Mouse (Mus musculus): Measurements from ENCODE around the gene Dcun1d3.

DNA sequence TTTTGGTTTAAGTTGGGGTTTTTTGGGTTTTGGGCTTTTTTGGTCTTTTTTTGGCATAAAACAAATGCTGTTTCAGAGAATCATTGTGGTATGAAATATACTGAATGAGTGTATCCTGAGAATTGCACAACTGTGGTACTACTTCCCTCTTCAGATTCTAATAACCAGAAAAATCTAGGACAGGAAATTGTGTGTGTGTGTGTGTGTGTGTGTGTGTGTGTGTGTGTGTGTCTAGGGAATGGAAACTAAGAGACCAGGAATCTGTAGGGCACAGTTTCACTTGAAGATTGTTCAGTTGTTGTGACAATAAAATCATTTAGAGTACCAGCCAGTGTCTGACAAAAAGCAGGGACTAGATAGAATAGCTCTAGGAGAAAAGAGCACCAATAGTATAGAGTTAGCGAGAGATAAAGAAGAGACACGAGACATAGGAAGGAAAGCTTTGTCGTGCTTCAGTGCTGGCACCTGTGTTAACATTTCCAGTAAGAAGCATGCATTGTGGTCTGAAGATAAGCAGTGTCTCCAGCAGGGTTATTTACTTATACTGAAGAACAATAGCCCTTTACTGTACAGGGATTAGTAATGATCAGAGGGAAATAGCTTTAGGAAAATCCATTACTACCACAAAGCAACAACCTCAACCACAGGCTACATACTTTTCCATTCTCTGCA, 3.4 kb upstream of the Dcun1d3 start:
- no peak for TF ChIP-seq RCOR1 (conservative IDR thresholded peaks at IDR 0.05; ENCODE audit: low read depth, low read length)
- no peak for TF ChIP-seq NRF1 (IDR thresholded peaks at IDR 0.05; ENCODE audit: low read depth, low read length)
- TF ChIP-seq CTCF (conservative IDR thresholded peaks at IDR 0.05 in 1 of 2, IDR thresholded peaks at IDR 0.05 in 1 of 2; ENCODE audit: low read depth in 2 of 2, low read length in 2 of 2), result no peak
- no peak for TF ChIP-seq CHD2 (IDR thresholded peaks at IDR 0.05; ENCODE audit: low read length)
- TF ChIP-seq MAZ (IDR thresholded peaks at IDR 0.05; ENCODE audit: low read depth, low read length), result no peak
- TF ChIP-seq POLR2A (IDR thresholded peaks at IDR 0.05; ENCODE audit: low read depth, low read length), result no peak
- no peak for TF ChIP-seq ZC3H11A (IDR thresholded peaks at IDR 0.05; ENCODE audit: low read depth, low read length)
- TF ChIP-seq KAT2A (IDR thresholded peaks at IDR 0.05; ENCODE audit: insufficient replicate concordance, low read length), result no peak
